Mouse (Mus musculus): ENCODE data around the gene Ppp1cc. TPM values are rescaled to one million over a fixed set of nuclear protein-coding genes. Genes with fewer than 3 reads are reported as not detected.
"Not testable (repeated sequence)": the region's sequence is repeated elsewhere in the genome, so short reads cannot be mapped to it uniquely, and the experiment has no call there.

Ppp1cc gene
- total RNA-seq, 2 experiments from 2014 or later, result 247 to 284 TPM

GRCm38 (mm10) chr5:122163194-122163593, 5.1 kb downstream of the Ppp1cc start:
- ATAC-seq (replicated peaks; ENCODE audit: poor library complexity, severe bottlenecking), result no peak

GRCm38 (mm10) chr5:122164011-122164410, 5.9 kb downstream of the Ppp1cc start:
- no peak for ATAC-seq (replicated peaks; ENCODE audit: poor library complexity, severe bottlenecking)

- ATAC-seq (replicated peaks; ENCODE audit: poor library complexity, severe bottlenecking), result no peak
These were observed 7.3 kb downstream of the Ppp1cc start for GRCm38 (mm10) chr5:122165233-122165915.

- ATAC-seq (replicated peaks; ENCODE audit: poor library complexity, severe bottlenecking), result peak; percentile 22; the same call in 1 of the 2 replicates
These were observed 8.6 kb downstream of the Ppp1cc start for GRCm38 (mm10) chr5:122166636-122167161.

- no peak for ATAC-seq (replicated peaks; ENCODE audit: poor library complexity, severe bottlenecking)
These were observed 10.4 kb downstream of the Ppp1cc start for GRCm38 (mm10) chr5:122168344-122169069.

- ATAC-seq (replicated peaks; ENCODE audit: poor library complexity, severe bottlenecking), result no peak
These were observed 13.0 kb downstream of the Ppp1cc start for GRCm38 (mm10) chr5:122171058-122171457.

GRCm38 (mm10) chr5:122175402-122175801, 17.3 kb downstream of the Ppp1cc start:
- no peak for ATAC-seq (replicated peaks; ENCODE audit: poor library complexity, severe bottlenecking)

- no peak for ATAC-seq (replicated peaks; ENCODE audit: poor library complexity, severe bottlenecking)
These were observed 17.9 kb downstream of the Ppp1cc start for GRCm38 (mm10) chr5:122175961-122176360.

GRCm38 (mm10) chr5:122176398-122176797, 18.3 kb downstream of the Ppp1cc start:
- peak; percentile 75 for ATAC-seq (replicated peaks; ENCODE audit: poor library complexity, severe bottlenecking)

- ATAC-seq (replicated peaks; ENCODE audit: poor library complexity, severe bottlenecking), result peak; percentile 81
These were observed 21.6 kb downstream of the Ppp1cc start for GRCm38 (mm10) chr5:122179665-122180064.

- ATAC-seq (replicated peaks; ENCODE audit: poor library complexity, severe bottlenecking), result peak; percentile 47
These were observed 26.3 kb downstream of the Ppp1cc start for GRCm38 (mm10) chr5:122184283-122184806.

- ATAC-seq (replicated peaks; ENCODE audit: poor library complexity, severe bottlenecking), result not testable (repeated sequence)
These were observed 26.8 kb downstream of the Ppp1cc start for GRCm38 (mm10) chr5:122184858-122185257.

- no peak; the same call in 1 of the 2 replicates for ATAC-seq (replicated peaks; ENCODE audit: poor library complexity, severe bottlenecking)
These were observed 31.0 kb downstream of the Ppp1cc start for GRCm38 (mm10) chr5:122189115-122189514.

- no peak for ATAC-seq (replicated peaks; ENCODE audit: poor library complexity, severe bottlenecking)
These were observed 32.4 kb downstream of the Ppp1cc start for GRCm38 (mm10) chr5:122190465-122190864.

- ATAC-seq (replicated peaks; ENCODE audit: poor library complexity, severe bottlenecking), result no peak
These were observed 33.4 kb downstream of the Ppp1cc start for GRCm38 (mm10) chr5:122191269-122192063.

GRCm38 (mm10) chr5:122192347-122192746, 34.3 kb downstream of the Ppp1cc start:
- ATAC-seq (replicated peaks; ENCODE audit: poor library complexity, severe bottlenecking), result no peak

GRCm38 (mm10) chr5:122200872-122201271, 42.8 kb downstream of the Ppp1cc start:
- no peak for ATAC-seq (replicated peaks; ENCODE audit: poor library complexity, severe bottlenecking)

GRCm38 (mm10) chr5:122201904-122202303, 43.8 kb downstream of the Ppp1cc start:
- no peak for ATAC-seq (replicated peaks; ENCODE audit: poor library complexity, severe bottlenecking)

GRCm38 (mm10) chr5:122204180-122204579, 46.1 kb downstream of the Ppp1cc start:
- ATAC-seq (replicated peaks; ENCODE audit: poor library complexity, severe bottlenecking), result peak; percentile 96

- no peak for ATAC-seq (replicated peaks; ENCODE audit: poor library complexity, severe bottlenecking)
These were observed 48.4 kb downstream of the Ppp1cc start, which contains the start of gene Hvcn1 for GRCm38 (mm10) chr5:122206475-122206874. TSS of gene Hvcn1 (plus strand) at chr5:122206804.

All from granulocyte monocyte progenitor cell, adult 5-6 weeks (primary cell).